Mouse (Mus musculus): Measurements from ENCODE around the gene Pon1. TPM values are rescaled to one million over a fixed set of nuclear protein-coding genes. Genes with fewer than 3 reads are reported as not detected.

Gene Pon1
- polyA plus RNA-seq, 1 experiment from 2014 or later, result not detected

GRCm38 (mm10) chr6:5129364-5130093, 64.2 kb downstream of the Pon1 start:
- Histone ChIP-seq H3K9ac (replicated peaks) (no peak overlapping the region), H3K4me1 (replicated peaks) (peaks cover 24% of the 10 kb centered on the region), H3K36me3 (no peaks in the 10 kb centered on the region), H3K27ac (no peak overlapping the region), H3K27me3 (no peaks in the 10 kb centered on the region), H3K4me2 (no peak overlapping the region), H3K9me3 (no peaks in the 10 kb centered on the region), H3K4me3 (replicated peaks) (no peak overlapping the region)
- WGBS, result 66% methylated on average over 14 of the region's 14 CpGs
- 0 out of 2 replicates have a peak, but pooled peaks have one; percentile 42 for ATAC-seq (ENCODE audit: insufficient number of reproducible peaks, insufficient read depth, low FRiP score, low TSS enrichment, low read depth)

- Histone ChIP-seq H3K9ac (replicated peaks) (no peak overlapping the region), H3K4me1 (replicated peaks) (no peaks in the 10 kb centered on the region), H3K4me3 (replicated peaks) (no peak overlapping the region), H3K36me3 (peaks cover 24% of the 10 kb centered on the region), H3K4me2 (no peak overlapping the region), H3K27ac (no peak overlapping the region), H3K27me3 (no peaks in the 10 kb centered on the region), H3K9me3 (no peaks in the 10 kb centered on the region)
- 49% methylated on average over 3 of the region's 3 CpGs for WGBS
- no peak for ATAC-seq (ENCODE audit: insufficient number of reproducible peaks, insufficient read depth, low FRiP score, low TSS enrichment, low read depth)
Measured at GRCm38 (mm10) chr6:5120229-5120628, 73.5 kb downstream of the Pon1 start.

GRCm38 (mm10) chr6:5119181-5119910, 74.4 kb downstream of the Pon1 start:
- Histone ChIP-seq H3K36me3 (peaks cover 27% of the 10 kb centered on the region), H3K27me3 (no peaks in the 10 kb centered on the region), H3K4me2 (no peak overlapping the region), H3K4me1 (replicated peaks) (no peaks in the 10 kb centered on the region), H3K4me3 (replicated peaks) (no peak overlapping the region), H3K27ac (no peak overlapping the region), H3K9me3 (no peaks in the 10 kb centered on the region), H3K9ac (replicated peaks) (no peak overlapping the region)
- no peak for ATAC-seq (ENCODE audit: insufficient number of reproducible peaks, insufficient read depth, low FRiP score, low TSS enrichment, low read depth)
- 88% methylated on average over 15 of the region's 15 CpGs for WGBS

Other genes with a start within 250 kb of the Pon1 start
- gene Pon3, start 62.3 kb upstream of the Pon1 start, polyA plus RNA-seq (2016; fragmentation: Nextera tagmentation; extraction: Ambion mirVana), result 6.9 and 8.7 TPM in 2 replicates
- 18.1 and 18.3 TPM in 2 replicates for gene Pon2, start 104.5 kb upstream of the Pon1 start, polyA plus RNA-seq (2016; fragmentation: Nextera tagmentation; extraction: Ambion mirVana)
- 109 and 119 TPM in 2 replicates for gene Asb4, start 189.4 kb upstream of the Pon1 start, polyA plus RNA-seq (2016; fragmentation: Nextera tagmentation; extraction: Ambion mirVana)